Mouse (Mus musculus): ENCODE measurements around the gene Slc25a13. TPM values are rescaled to one million over a fixed set of nuclear protein-coding genes. Genes with fewer than 3 reads are reported as not detected.

The Slc25a13 gene
- polyA plus RNA-seq (2012; rRNA removed), result 2.2 and 3.0 TPM in 2 replicates

DNA sequence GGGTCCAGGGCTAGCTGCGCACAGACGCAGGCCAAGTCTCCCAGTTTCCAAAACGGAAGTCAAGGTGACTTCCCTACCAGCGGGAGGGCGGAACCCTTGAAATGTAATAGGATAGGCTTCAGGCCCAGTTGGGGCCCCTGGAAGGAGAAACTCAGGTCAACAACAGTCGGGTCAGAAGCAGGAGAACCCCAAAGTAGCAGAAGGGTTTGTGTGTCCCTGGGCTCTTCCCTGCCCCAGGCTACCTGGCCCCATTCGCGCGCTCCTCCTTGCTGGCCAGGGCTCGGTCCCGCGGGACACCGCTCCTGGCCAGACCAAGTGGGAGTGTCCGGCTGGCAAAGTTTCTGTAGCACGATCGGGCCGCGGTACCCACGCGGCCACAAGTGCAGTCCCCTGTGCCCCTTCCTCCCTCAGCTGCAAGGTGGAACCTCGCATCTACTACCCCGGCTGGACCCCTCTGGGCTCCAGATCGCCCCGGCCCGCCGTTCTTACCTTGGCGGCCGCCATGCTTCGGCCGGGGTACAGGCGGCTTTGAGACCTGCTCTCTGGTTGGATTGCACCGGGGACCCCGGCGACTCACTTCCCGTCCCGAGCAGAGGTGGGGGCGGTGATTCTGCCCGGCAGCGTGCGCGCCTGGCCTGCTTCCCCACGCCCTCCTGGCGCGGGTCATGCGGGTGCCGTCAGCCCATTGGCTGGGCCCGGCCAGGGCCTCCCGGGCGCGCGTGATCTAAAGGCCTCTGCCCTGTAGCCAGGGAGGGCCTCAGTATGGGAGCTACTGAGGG lies at the start of gene Slc25a13:
Gene Slc25a13, minus strand, starts transcription at position 667 of the 779 bp plus-strand sequence.

